Mouse (Mus musculus): ENCODE data around the gene Irx3. TPM values are rescaled to one million over a fixed set of nuclear protein-coding genes. Genes with fewer than 3 reads are reported as not detected.

The Irx3 gene
- total RNA-seq (2014; rRNA removed; ENCODE audit: low replicate concordance) (34.5 and 40.1 TPM in 2 replicates), polyA plus RNA-seq (2015; fragmentation: Nextera tagmentation; extraction: Ambion mirVana) (25.6 and 26.4 TPM in 2 replicates)

DNA sequence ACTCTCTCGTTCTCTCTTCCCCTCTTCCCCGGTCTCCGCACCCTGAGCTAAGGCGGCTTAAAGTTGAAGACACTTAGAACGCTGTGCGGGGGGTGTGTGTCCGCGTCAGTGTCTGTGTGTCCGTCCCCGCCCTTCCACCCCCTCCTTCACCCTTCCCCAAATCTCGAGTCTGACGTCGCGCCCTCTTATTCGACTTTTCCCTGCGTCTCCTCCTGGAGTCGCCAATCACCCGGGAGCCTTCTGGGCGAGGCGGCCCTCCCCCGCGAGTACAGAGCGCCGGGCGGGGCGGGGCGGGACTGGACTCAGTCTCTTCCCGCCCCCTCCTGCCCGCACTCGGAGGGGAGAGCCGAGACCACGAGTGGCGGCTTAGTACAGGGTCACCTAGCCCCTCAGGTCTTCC is at the start of gene Irx3:
Gene Irx3, minus strand, starts transcription at position 229 of the 400 bp plus-strand sequence.
- H3K9me3 ChIP-seq (replicated peaks; ENCODE audit: control insufficient read depth, low read length): no peaks in the 10 kb centered on the region
- under 1% methylated on average over 31 of the region's 33 CpGs for WGBS
- H3K4me2 ChIP-seq (ENCODE audit: low read depth, low read length): peak within 1 kb of the TSS; percentile 74
- H3K4me1 ChIP-seq (ENCODE audit: control insufficient read depth, insufficient read depth): peaks cover 21% of the 10 kb centered on the region
- H3K4me3 ChIP-seq (ENCODE audit: low read depth, low read length): peak within 1 kb of the TSS; percentile 75
- peak within 1 kb of the TSS; percentile 73 for H3K9ac ChIP-seq (replicated peaks; ENCODE audit: low read depth, low read length)
- peak; percentile 83 for ATAC-seq (ENCODE audit: insufficient read depth, low read depth)
- H3K27me3 ChIP-seq (ENCODE audit: control insufficient read depth, insufficient read depth, low read length): peaks cover 76% of the 10 kb centered on the region
- TF ChIP-seq EP300 (IDR thresholded peaks at IDR 0.05; ENCODE audit: low read depth) (no peak), CTCF (IDR thresholded peaks at IDR 0.05; ENCODE audit: low read depth) (0 out of 2 replicates have a peak, but pooled peaks have one; percentile 8)
- DNase-seq (ENCODE audit: low spot score): peak; percentile 92
- H3K27ac ChIP-seq (ENCODE audit: low read depth): peak within 1 kb of the TSS; percentile 91
- no peaks in the 10 kb centered on the region for H3K36me3 ChIP-seq (replicated peaks; ENCODE audit: control insufficient read depth, insufficient read depth, low read length)

DNA sequence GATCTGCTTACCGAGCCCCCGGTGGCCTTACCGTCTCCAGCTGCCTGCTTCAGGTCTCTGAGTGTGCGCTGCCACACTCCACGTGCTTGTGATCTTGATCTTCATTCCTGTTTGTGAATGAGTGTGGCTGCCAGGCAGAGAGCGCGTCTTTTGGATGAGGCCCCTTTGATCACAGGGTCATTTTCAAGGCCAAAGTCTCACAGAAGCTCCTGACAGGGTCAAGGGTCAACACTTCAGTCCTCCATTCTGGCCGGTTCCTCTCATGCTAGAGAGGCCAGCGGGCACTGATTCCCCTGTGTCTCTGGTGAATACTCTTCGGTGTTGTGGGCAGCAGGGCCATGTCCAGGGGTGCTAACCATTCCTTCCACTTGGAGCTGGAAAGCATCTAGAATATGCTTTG is 49.5 kb upstream of the Irx3 start:
- Histone ChIP-seq H3K27ac (ENCODE audit: low read depth) (no peak overlapping the region), H3K9me3 (replicated peaks; ENCODE audit: control insufficient read depth, low read length) (no peaks in the 10 kb centered on the region), H3K4me2 (ENCODE audit: low read depth, low read length) (no peak overlapping the region), H3K9ac (replicated peaks; ENCODE audit: low read depth, low read length) (no peak overlapping the region), H3K36me3 (replicated peaks; ENCODE audit: control insufficient read depth, insufficient read depth, low read length) (no peaks in the 10 kb centered on the region), H3K27me3 (ENCODE audit: control insufficient read depth, insufficient read depth, low read length) (no peaks in the 10 kb centered on the region), H3K4me1 (ENCODE audit: control insufficient read depth, insufficient read depth) (peaks cover 28% of the 10 kb centered on the region), H3K4me3 (ENCODE audit: low read depth, low read length) (no peak overlapping the region)
- TF ChIP-seq EP300 (IDR thresholded peaks at IDR 0.05; ENCODE audit: low read depth) (no peak), CTCF (IDR thresholded peaks at IDR 0.05; ENCODE audit: low read depth) (no peak)
- ATAC-seq (ENCODE audit: insufficient read depth, low read depth): no peak
- DNase-seq (ENCODE audit: low spot score): no peak
- 84% methylated on average over 10 of the region's 10 CpGs for WGBS

DNA sequence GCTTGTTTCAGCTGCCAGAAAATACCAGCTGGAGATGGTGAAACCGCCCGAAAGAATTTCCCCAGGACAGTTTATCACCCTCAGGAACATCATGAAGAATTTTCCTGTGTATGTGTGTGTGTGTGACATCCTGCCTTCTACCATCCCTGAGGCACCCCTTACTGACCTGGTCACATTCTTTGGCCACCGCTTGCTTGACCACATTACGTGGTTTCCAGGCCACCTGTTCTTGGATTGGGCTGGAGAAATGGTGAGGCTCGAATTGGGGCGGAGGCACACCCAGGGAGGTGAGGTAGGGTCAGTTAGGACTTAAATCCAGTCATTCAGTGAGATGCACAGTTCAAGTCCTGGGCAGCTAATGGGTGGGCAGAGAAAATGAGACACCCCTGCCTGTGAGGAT is 48.1 kb upstream of the Irx3 start:
- Histone ChIP-seq H3K9me3 (replicated peaks; ENCODE audit: control insufficient read depth, low read length) (no peaks in the 10 kb centered on the region), H3K4me2 (ENCODE audit: low read depth, low read length) (no peak overlapping the region), H3K27me3 (ENCODE audit: control insufficient read depth, insufficient read depth, low read length) (no peaks in the 10 kb centered on the region), H3K36me3 (replicated peaks; ENCODE audit: control insufficient read depth, insufficient read depth, low read length) (no peaks in the 10 kb centered on the region), H3K27ac (ENCODE audit: low read depth) (no peak overlapping the region), H3K4me3 (ENCODE audit: low read depth, low read length) (no peak overlapping the region), H3K9ac (replicated peaks; ENCODE audit: low read depth, low read length) (no peak overlapping the region), H3K4me1 (ENCODE audit: control insufficient read depth, insufficient read depth) (peaks cover 22% of the 10 kb centered on the region)
- WGBS: 93% methylated on average over 6 of the region's 6 CpGs
- TF ChIP-seq EP300 (IDR thresholded peaks at IDR 0.05; ENCODE audit: low read depth) (no peak), CTCF (IDR thresholded peaks at IDR 0.05; ENCODE audit: low read depth) (no peak)
- no peak for DNase-seq (ENCODE audit: low spot score)
- no peak for ATAC-seq (ENCODE audit: insufficient read depth, low read depth)

DNA sequence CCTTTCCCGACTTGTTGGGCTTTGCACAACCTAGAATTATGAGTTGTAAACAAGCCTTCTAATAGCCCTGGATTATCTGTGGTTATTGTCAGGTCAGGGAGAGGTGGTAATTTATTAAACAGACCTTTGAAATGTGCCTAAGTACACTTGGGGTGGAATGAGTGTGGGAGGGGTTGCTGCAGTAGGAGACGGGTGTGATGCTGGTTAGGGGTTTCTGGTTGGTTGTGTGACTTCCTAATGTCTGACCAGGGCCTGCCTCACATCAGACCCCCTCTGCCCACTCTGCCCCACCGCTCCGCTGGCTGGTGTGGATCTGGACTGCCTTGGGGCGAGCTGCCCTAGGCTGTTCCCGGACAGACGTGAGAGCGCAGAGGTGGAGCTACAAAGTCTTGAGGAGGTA is 47.7 kb upstream of the Irx3 start:
- H3K27me3 ChIP-seq (ENCODE audit: control insufficient read depth, insufficient read depth, low read length): no peaks in the 10 kb centered on the region
- H3K4me3 ChIP-seq (ENCODE audit: low read depth, low read length): no peak overlapping the region
- no peaks in the 10 kb centered on the region for H3K36me3 ChIP-seq (replicated peaks; ENCODE audit: control insufficient read depth, insufficient read depth, low read length)
- no peak overlapping the region for H3K4me2 ChIP-seq (ENCODE audit: low read depth, low read length)
- H3K4me1 ChIP-seq (ENCODE audit: control insufficient read depth, insufficient read depth): peaks cover 17% of the 10 kb centered on the region
- TF ChIP-seq EP300 (IDR thresholded peaks at IDR 0.05; ENCODE audit: low read depth) (no peak), CTCF (IDR thresholded peaks at IDR 0.05; ENCODE audit: low read depth) (no peak)
- no peak for DNase-seq (ENCODE audit: low spot score)
- ATAC-seq (ENCODE audit: insufficient read depth, low read depth): no peak
- no peak overlapping the region for H3K27ac ChIP-seq (ENCODE audit: low read depth)
- WGBS: 87% methylated on average over 8 of the region's 8 CpGs
- H3K9me3 ChIP-seq (replicated peaks; ENCODE audit: control insufficient read depth, low read length): no peaks in the 10 kb centered on the region
- no peak overlapping the region for H3K9ac ChIP-seq (replicated peaks; ENCODE audit: low read depth, low read length)

DNA sequence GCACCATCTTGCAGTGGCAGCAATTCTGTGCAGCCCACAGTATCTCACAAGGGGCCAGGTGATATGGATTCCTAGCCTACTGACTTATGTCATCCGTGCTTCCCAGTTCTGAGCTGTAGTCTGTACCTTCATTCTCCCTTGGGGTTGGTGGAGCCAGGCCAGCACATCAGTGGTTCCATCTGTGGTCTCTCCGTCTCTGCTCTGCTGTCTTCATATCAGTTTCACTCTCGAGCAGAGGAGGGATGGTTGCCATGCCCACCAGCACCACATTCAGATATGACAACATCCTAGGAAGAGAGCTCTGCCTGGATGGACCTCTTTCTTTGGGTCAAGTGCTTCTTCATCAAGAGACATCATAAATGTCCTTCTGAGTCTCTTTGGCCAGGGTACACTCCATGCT is 43.8 kb upstream of the Irx3 start:
- Histone ChIP-seq H3K27ac (ENCODE audit: low read depth) (no peak overlapping the region), H3K36me3 (replicated peaks; ENCODE audit: control insufficient read depth, insufficient read depth, low read length) (no peaks in the 10 kb centered on the region), H3K4me2 (ENCODE audit: low read depth, low read length) (no peak overlapping the region), H3K4me3 (ENCODE audit: low read depth, low read length) (no peak overlapping the region), H3K9ac (replicated peaks; ENCODE audit: low read depth, low read length) (no peak overlapping the region), H3K27me3 (ENCODE audit: control insufficient read depth, insufficient read depth, low read length) (no peaks in the 10 kb centered on the region), H3K9me3 (replicated peaks; ENCODE audit: control insufficient read depth, low read length) (no peaks in the 10 kb centered on the region), H3K4me1 (ENCODE audit: control insufficient read depth, insufficient read depth) (no peaks in the 10 kb centered on the region)
- DNase-seq (ENCODE audit: low spot score) (no peak), ATAC-seq (ENCODE audit: insufficient read depth, low read depth) (no peak)
- TF ChIP-seq CTCF (IDR thresholded peaks at IDR 0.05; ENCODE audit: low read depth): no peak
- no peak for TF ChIP-seq EP300 (IDR thresholded peaks at IDR 0.05; ENCODE audit: low read depth)
- WGBS: 48% methylated on average over 3 of the region's 3 CpGs

DNA sequence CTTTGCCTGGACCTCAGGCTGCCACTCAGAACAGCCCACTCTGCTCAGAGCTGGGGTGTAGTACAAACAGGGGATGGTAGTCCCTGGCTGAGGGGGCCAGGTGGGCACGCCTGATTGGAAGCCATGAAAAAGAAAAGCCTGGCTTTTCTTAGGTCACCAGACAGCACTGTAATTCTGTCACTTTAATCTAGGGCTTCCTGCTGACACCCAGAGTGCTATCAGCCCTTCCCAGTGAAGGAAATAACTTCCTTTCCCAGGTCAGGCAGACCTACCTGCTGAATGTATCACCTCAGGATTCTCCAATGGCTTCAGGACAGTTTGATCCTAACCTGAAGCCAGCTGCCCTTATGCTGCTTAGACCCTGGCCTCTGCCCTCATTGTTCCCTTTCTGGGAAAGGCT is 35.3 kb upstream of the Irx3 start:
- Histone ChIP-seq H3K4me1 (ENCODE audit: control insufficient read depth, insufficient read depth) (no peaks in the 10 kb centered on the region), H3K27ac (ENCODE audit: low read depth) (no peak overlapping the region), H3K4me2 (ENCODE audit: low read depth, low read length) (no peak overlapping the region), H3K27me3 (ENCODE audit: control insufficient read depth, insufficient read depth, low read length) (0 out of 2 replicates have a peak, but pooled peaks cover 10% of the 10 kb centered on the region), H3K9me3 (replicated peaks; ENCODE audit: control insufficient read depth, low read length) (no peaks in the 10 kb centered on the region), H3K4me3 (ENCODE audit: low read depth, low read length) (no peak overlapping the region), H3K36me3 (replicated peaks; ENCODE audit: control insufficient read depth, insufficient read depth, low read length) (no peaks in the 10 kb centered on the region), H3K9ac (replicated peaks; ENCODE audit: low read depth, low read length) (no peak overlapping the region)
- DNase-seq (ENCODE audit: low spot score) (no peak), ATAC-seq (ENCODE audit: insufficient read depth, low read depth) (no peak)
- whole genome bisulfite sequencing: 56% methylated on average over 1 of the region's 1 CpGs
- TF ChIP-seq CTCF (IDR thresholded peaks at IDR 0.05; ENCODE audit: low read depth) (no peak), EP300 (IDR thresholded peaks at IDR 0.05; ENCODE audit: low read depth) (no peak)
